Mouse (Mus musculus) embryonic facial prominence, embryonic 14.5 days (tissue): ENCODE results near the gene Coro1b. TPM values are rescaled to one million over a fixed set of nuclear protein-coding genes. Genes with fewer than 3 reads are reported as not detected.
A peak's percentile ranks its signal among the peaks of the same experiment; 100 is the strongest.

Experiments used
- ATAC-seq: fragments of 200-750 bp; cut with Nextera tagmentation; 2 replicates; pipeline ENCODE4 v1.8.0; 2017; ENCODE audit warnings: low read depth, moderate number of reproducible peaks, moderate TSS enrichment
- DNase-seq: peaks from one replicate; pipeline ENCODE4 v3.0.0-alpha.2; 2015; ENCODE audit warnings: low spot score
- H3K27ac ChIP-seq: fragments of 300-500 bp; sonication (generic); replicated peaks from 2 replicates; pipeline ENCODE4 v1.5.1; 2014; ENCODE audit warnings: low read depth, mild to moderate bottlenecking, low read length, moderate library complexity
- H3K27me3 ChIP-seq: fragments of 300-500 bp; sonication (generic); replicated peaks from 2 replicates; pipeline ENCODE4 v1.6.1; 2014; ENCODE audit warnings: low read length; ENCODE audit not compliant: control insufficient read depth, insufficient read depth
- H3K36me3 ChIP-seq: fragments of 300-500 bp; sonication (generic); 2 replicates; pipeline ENCODE4 v1.6.1; 2014; ENCODE audit warnings: low read length, mixed read lengths; ENCODE audit not compliant: control insufficient read depth, insufficient read depth
- H3K4me1 ChIP-seq: fragments of 300-500 bp; sonication (generic); 2 replicates; pipeline ENCODE4 v1.6.1; 2014; ENCODE audit warnings: antibody characterized with exemption, low read length; ENCODE audit not compliant: control insufficient read depth, insufficient read depth
- H3K4me2 ChIP-seq: fragments of 300-500 bp; sonication (generic); 2 replicates; pipeline ENCODE4 v1.6.1; 2014; ENCODE audit warnings: low read depth, mild to moderate bottlenecking, low read length, moderate library complexity, mixed read lengths
- H3K4me3 ChIP-seq: fragments of 300-500 bp; sonication (generic); 2 replicates; pipeline ENCODE4 v1.5.1; 2014; ENCODE audit warnings: low read depth, mild to moderate bottlenecking, low read length
- H3K9ac ChIP-seq: fragments of 300-500 bp; sonication (generic); 2 replicates; pipeline ENCODE4 v1.6.1; 2014; ENCODE audit warnings: low read depth, mild to moderate bottlenecking, low read length, moderate library complexity, mixed read lengths
- H3K9me3 ChIP-seq: fragments of 300-500 bp; sonication (generic); 2 replicates; pipeline ENCODE4 v1.6.1; 2016; ENCODE audit warnings: low read length; ENCODE audit not compliant: control insufficient read depth
- WGBS: fragments of 180-500 bp; shearing (Covaris S2); extraction: QIAGEN DNeasy Blood & Tissue Kit; methylation state at CpG from one replicate; pipeline ENCODE4 v1.1.7; 2014; 5-methylcytosine and 5-hydroxymethylcytosine counted together
- polyA plus RNA-seq: library from polyadenylated mRNA; unstranded; fragments of >200 nt; fragmentation: Nextera tagmentation; extraction: Ambion mirVana; gene quantifications from 2 replicates; pipeline ENCODE4 v1.2.1, GENCODE M21; 2014

Gene Coro1b
- polyA plus RNA-seq, 1 experiment from 2014 or later, result 139 TPM

DNA sequence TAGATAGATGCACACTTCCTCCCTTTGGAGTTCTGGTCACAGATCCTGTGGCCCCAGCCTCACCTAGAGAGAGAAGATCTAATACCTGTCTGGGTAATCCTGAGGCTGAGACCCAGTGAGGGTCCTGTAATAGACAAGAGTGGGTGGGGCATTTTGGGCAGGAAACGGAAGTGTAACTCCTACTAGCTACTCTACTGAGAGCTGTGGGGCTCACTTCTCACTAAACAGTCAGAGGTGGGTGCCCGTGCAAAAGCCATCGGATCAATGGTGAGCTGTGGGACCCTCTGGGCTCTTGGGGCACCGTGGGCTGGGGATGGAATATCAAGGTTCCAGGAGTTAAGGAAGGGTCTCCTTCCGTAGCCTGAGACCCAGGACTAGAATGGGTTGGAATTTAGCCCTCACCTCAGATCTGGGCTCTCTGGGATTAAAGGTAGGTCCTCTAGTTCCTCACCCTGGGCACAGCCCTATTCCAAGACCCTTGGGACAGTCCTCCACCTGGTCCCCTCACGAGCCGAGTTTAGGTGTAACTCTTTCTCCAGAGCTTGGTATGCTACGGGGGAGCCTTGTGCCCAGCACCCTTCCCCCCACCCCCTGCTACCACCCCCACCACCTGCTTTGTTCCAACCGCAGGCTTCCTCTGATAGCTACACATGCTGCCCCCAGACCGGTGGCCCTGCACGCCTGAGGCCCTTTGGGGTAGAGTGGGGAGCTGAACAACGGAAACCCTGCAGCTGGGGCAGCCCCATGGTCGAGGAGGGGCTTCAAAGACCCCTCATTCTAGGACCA is 6.2 kb downstream of the Coro1b start:
- ATAC-seq, result no peak
- WGBS, result 77% methylated on average over 13 of the region's 13 CpGs
- Histone ChIP-seq H3K9ac (no peak overlapping the region), H3K27me3 (no peaks in the 10 kb centered on the region), H3K4me1 (no peaks in the 10 kb centered on the region), H3K36me3 (peaks cover 77% of the 10 kb centered on the region), H3K4me3 (no peak overlapping the region), H3K4me2 (no peak overlapping the region), H3K27ac (no peak overlapping the region), H3K9me3 (no peaks in the 10 kb centered on the region)
- DNase-seq, result no peak

- WGBS, result 76% methylated on average over 6 of the region's 6 CpGs
- ATAC-seq, result peak; percentile 37; the same call in 1 of the 2 replicates
- Histone ChIP-seq H3K4me1 (no peaks in the 10 kb centered on the region), H3K9ac (no peak overlapping the region), H3K4me2 (no peak overlapping the region), H3K27ac (no peak overlapping the region), H3K36me3 (peaks cover 76% of the 10 kb centered on the region), H3K9me3 (no peaks in the 10 kb centered on the region), H3K27me3 (no peaks in the 10 kb centered on the region), H3K4me3 (no peak overlapping the region)
- DNase-seq, result no peak
These were observed 7.0 kb downstream of the Coro1b start for GRCm38 (mm10) chr19:4155223-4156072.

DNA sequence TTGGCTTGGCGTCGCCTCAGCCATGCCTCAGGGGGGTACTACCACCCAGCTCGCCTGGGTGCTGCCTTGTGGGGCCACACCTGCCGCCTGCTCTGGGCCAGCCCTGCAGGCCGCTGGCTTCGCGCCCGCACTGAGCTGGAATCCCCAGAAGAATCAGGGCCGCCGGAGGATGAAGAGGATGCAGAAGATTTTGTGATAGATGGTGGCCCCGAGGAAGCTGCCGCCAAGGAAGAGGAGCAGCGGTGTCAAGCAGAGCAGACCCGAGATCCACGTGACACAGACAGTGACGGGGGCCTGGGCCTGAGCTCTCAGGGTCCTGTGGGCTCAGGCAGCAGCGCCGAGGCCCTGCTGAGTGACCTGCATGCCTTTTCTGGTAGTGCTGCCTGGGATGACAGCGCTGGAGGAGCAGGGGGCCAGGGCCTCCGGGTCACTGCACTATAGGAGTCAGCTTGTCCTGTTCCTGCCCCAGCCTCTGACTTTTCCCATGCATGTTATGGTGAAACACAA is 7.7 kb downstream of the Coro1b start:
- no peaks in the 10 kb centered on the region for H3K9me3 ChIP-seq
- DNase-seq (no peak), ATAC-seq (no peak)
- no peak overlapping the region for H3K4me3 ChIP-seq
- H3K27me3 ChIP-seq, result no peaks in the 10 kb centered on the region
- no peaks in the 10 kb centered on the region for H3K4me1 ChIP-seq
- H3K36me3 ChIP-seq, result peaks cover 75% of the 10 kb centered on the region
- WGBS, result 74% methylated on average over 20 of the region's 20 CpGs
- H3K4me2 ChIP-seq, result no peak overlapping the region
- no peak overlapping the region for H3K27ac ChIP-seq
- H3K9ac ChIP-seq, result no peak overlapping the region

- H3K9me3 ChIP-seq, result no peaks in the 10 kb centered on the region
- H3K27me3 ChIP-seq, result no peaks in the 10 kb centered on the region
- no peak for DNase-seq
- no peak overlapping the region for H3K4me2 ChIP-seq
- H3K9ac ChIP-seq, result no peak overlapping the region
- 92% methylated on average over 12 of the region's 12 CpGs for WGBS
- H3K27ac ChIP-seq, result no peak overlapping the region
- no peaks in the 10 kb centered on the region for H3K4me1 ChIP-seq
- ATAC-seq, result no peak
- no peak overlapping the region for H3K4me3 ChIP-seq
- H3K36me3 ChIP-seq, result peaks cover 78% of the 10 kb centered on the region
These were observed 8.4 kb downstream of the Coro1b start for GRCm38 (mm10) chr19:4156771-4157170.

GRCm38 (mm10) chr19:4159049-4159448 is 10.6 kb downstream of the Coro1b start:
- no peak for DNase-seq
- peaks cover 58% of the 10 kb centered on the region for H3K36me3 ChIP-seq
- H3K4me1 ChIP-seq, result peaks cover 10% of the 10 kb centered on the region; the same call in 1 of the 2 replicates
- H3K9me3 ChIP-seq, result no peaks in the 10 kb centered on the region
- no peak overlapping the region for H3K27ac ChIP-seq
- no peak overlapping the region for H3K4me2 ChIP-seq
- no peaks in the 10 kb centered on the region for H3K27me3 ChIP-seq
- H3K4me3 ChIP-seq, result no peak overlapping the region
- no peak overlapping the region for H3K9ac ChIP-seq
- no peak for ATAC-seq
- 96% methylated on average over 8 of the region's 8 CpGs for WGBS

DNA sequence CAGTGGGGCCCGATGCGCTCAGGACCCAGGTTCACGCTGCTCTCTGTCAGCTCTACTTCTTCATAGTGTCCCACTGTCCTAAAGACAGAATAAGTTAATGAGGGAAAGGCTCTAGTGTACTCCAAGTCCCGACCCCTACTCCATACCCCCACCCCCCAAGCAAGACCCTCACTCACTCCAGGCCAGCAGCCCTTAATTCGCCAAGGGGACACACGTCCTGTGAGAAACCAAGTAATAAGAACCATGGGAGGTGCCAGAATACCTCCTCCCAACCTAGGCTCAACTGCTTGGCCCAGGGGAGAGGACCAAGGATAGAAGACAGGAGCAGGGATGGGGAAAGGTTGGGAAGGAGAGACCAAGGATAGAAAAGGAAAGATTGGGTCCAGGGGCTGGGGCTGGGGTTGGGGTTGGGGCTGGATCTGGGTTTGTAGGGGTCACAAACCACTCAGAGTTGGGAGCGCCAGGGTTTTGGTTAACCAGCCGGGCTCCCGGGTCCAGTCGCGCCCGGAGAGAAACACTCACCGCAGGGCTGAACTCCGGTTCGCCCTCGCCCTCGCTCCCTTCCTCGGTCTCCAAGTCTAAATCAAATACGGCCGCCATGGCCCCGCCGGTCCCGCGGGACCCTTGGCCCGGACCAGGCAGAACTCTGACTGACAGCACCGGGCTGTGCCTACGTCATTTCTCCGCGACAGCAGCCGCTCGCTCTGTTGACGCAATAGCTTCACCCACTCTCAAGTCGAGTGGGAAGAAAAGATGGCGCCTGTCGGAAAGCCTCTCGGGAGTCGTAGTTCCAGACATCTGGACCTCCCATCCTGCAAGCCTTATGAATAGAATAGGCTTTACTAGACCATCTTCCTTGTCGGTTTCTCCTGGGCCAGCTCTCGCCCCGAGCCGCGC is 14.5 kb downstream of the Coro1b start, which contains the start of gene Rps6kb2:
Rps6kb2 (minus strand) TSS at position 709 of the 897 bp plus-strand sequence.
- DNase-seq, result peak; percentile 99

GRCm38 (mm10) chr19:4163543-4163887 is 15.1 kb downstream of the Coro1b start:
- Histone ChIP-seq H3K4me1 (peaks cover 10% of the 10 kb centered on the region; the same call in 1 of the 2 replicates), H3K36me3 (peaks cover 31% of the 10 kb centered on the region), H3K4me2 (peak overlapping the region; percentile 95), H3K27ac (peak overlapping the region; percentile 67), H3K4me3 (peak overlapping the region; percentile 82), H3K27me3 (no peaks in the 10 kb centered on the region), H3K9ac (peak overlapping the region; percentile 89), H3K9me3 (no peaks in the 10 kb centered on the region)
- WGBS, result 33% methylated on average over 4 of the region's 4 CpGs
- DNase-seq (no peak), ATAC-seq (no peak)

More for the DNA sequence above, 14.5 kb downstream of the Coro1b start, which contains the start of gene Rps6kb2:
- Histone ChIP-seq H3K4me2 (peak within 1 kb of the TSS; percentile 95), H3K36me3 (peaks cover 37% of the 10 kb centered on the region), H3K9me3 (no peaks in the 10 kb centered on the region), H3K27ac (peak within 1 kb of the TSS; percentile 67), H3K27me3 (no peaks in the 10 kb centered on the region), H3K4me3 (peak within 1 kb of the TSS; percentile 82), H3K9ac (peak within 1 kb of the TSS; percentile 89), H3K4me1 (peaks cover 10% of the 10 kb centered on the region; the same call in 1 of the 2 replicates)
- peak; percentile 92 for ATAC-seq
- 11% methylated on average over 24 of the region's 42 CpGs for whole genome bisulfite sequencing

- Histone ChIP-seq H3K36me3 (peaks cover 25% of the 10 kb centered on the region), H3K4me3 (no peak overlapping the region), H3K27ac (no peak overlapping the region), H3K9ac (no peak overlapping the region), H3K9me3 (no peaks in the 10 kb centered on the region), H3K4me1 (peaks cover 10% of the 10 kb centered on the region; the same call in 1 of the 2 replicates), H3K27me3 (no peaks in the 10 kb centered on the region), H3K4me2 (0 out of 2 replicates have a peak overlapping the region, but pooled peaks have one; percentile 95)
- ATAC-seq (no peak), DNase-seq (no peak)
- 80% methylated on average over 3 of the region's 3 CpGs for WGBS
These were observed 15.7 kb downstream of the Coro1b start for GRCm38 (mm10) chr19:4164100-4164499.
